Mouse (Mus musculus): ENCODE measurements at regions not wholly inside any gene's neighbourhood (a gene's known extent, or its start where the extent isn't known, plus 50 kb on each side); places are given as distances from the start of the nearest gene placed in this dataset.

DNA sequence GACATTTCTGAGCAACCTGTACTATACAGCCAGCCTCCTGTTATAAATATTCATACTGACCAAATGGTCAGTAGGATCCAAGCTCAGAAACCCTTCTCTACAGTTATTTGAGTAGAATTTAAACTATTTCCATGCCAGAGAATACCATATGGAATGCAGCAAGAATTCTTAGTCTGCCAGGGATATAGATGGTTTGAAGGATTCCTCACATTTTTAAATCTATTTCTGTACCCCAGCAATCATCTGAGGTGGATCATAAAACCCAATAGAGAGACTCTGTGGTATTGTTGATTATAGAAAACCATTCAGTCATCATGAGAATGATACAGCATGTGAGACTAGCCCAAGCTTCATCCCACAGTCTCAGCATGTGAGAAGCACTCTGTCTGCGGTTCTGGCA lies 67.6 kb upstream of the Sstr4 start:
- in situ Hi-C loops (cut with MboI; ENCODE audit: low pct_unique_long_range_greater_than_20kb) = no loop called here
- POLR2A ChIA-PET = no interaction called here
- CTCF ChIA-PET = no interaction called here
- H3K27me3 ChIP-seq = no peaks in the 10 kb centered on the region
- TF ChIP-seq CTCF (IDR thresholded peaks at IDR 0.05) = no peak
- DNase-seq (ENCODE audit: low read depth, low spot score) (no peak), ATAC-seq (no peak)

DNA sequence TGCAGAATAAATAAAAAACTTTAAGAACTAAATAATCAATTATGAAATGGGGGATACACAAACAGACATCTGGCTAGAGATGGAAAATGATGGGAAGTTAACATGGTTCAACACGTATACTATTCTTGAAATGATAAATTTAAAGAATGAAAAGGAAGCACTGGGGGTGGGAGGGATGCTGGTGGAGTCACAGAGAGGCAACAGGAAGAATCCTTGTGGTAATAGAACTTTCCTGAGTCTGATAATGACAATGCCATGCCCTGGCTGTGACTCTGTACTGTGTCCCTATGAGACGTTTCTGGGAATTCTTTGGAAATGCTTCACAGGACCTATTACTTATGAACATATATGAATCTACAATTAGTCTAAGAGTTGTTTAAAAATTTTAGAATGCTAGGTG lies 64.8 kb upstream of the Sstr4 start:
- POLR2A ChIA-PET = no interaction called here
- CTCF ChIA-PET = no interaction called here
- TF ChIP-seq CTCF (IDR thresholded peaks at IDR 0.05) = no peak
- no peak for ATAC-seq
- H3K27me3 ChIP-seq = no peaks in the 10 kb centered on the region
- in situ Hi-C loops (cut with MboI; ENCODE audit: low pct_unique_long_range_greater_than_20kb) = no loop called here
- DNase-seq (ENCODE audit: low read depth, low spot score) = no peak

GRCm38 (mm10) chr2:148334555-148334954 lies 60.6 kb upstream of the Sstr4 start:
- ChIA-PET CTCF (interaction anchor here (1.4 kb wide), 2 partner anchors 9 to 211 kb away, joined by 3 read pairs; no protein-coding TSS in a partner anchor), POLR2A (no interaction called here)
- ATAC-seq = no peak
- no peak for TF ChIP-seq CTCF (IDR thresholded peaks at IDR 0.05)
- DNase-seq (ENCODE audit: low read depth, low spot score) = no peak
- in situ Hi-C loops (cut with MboI; ENCODE audit: low pct_unique_long_range_greater_than_20kb) = no loop called here
- H3K27me3 ChIP-seq = no peaks in the 10 kb centered on the region

DNA sequence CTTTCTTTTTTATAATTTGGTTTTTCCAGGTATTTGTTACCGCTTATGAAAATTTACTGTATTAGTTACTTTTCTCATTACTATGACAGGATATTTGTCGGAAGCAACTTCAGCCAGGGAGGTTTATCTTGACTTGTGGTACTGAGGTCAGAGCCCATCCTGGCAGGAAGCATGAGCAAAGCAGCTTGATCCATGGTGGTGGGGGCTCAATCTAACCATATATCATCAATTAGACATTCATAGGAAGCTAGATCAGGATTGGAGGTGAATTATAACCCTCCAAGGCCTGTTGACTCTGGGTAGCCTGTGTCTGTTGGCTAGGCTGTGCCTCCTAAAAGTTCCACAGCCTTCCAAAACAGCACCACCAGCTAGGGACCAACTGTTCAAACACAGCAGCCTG lies 58.5 kb upstream of the Sstr4 start:
- DNase-seq (ENCODE audit: low read depth, low spot score) = no peak
- CTCF ChIA-PET = no interaction called here
- POLR2A ChIA-PET = no interaction called here
- TF ChIP-seq CTCF (IDR thresholded peaks at IDR 0.05) = no peak
- no peak for ATAC-seq
- in situ Hi-C loops (cut with MboI; ENCODE audit: low pct_unique_long_range_greater_than_20kb) = no loop called here
- H3K27me3 ChIP-seq = no peaks in the 10 kb centered on the region

GRCm38 (mm10) chr2:148338308-148338768 lies 56.8 kb upstream of the Sstr4 start:
- ATAC-seq = no peak
- POLR2A ChIA-PET = no interaction called here
- in situ Hi-C loops (cut with MboI; ENCODE audit: low pct_unique_long_range_greater_than_20kb) = no loop called here

DNA sequence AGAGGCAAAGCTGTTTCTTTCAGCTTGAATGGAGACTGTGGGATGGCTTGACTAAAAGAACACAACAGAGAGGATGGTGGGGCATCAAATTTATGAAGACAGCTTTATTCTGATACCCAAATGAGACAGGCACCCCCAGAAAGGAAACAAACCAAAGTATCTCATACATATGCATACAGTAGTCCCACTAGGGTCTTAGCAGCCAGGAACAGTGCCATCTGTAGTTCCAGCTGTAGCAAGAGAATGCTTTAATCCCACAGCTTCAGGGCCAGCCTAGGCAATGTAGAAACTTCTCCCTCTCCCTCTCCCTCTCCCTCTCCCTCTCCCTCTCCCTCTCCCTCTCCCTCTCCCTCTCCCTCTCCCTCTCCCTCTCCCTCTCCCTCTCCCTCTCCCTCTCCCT lies 56.2 kb upstream of the Sstr4 start:
- no peak for DNase-seq (ENCODE audit: low read depth, low spot score)
- CTCF ChIA-PET = no interaction called here
- ATAC-seq = no peak
- TF ChIP-seq CTCF (IDR thresholded peaks at IDR 0.05) = no peak
- in situ Hi-C loops (cut with MboI; ENCODE audit: low pct_unique_long_range_greater_than_20kb) = no loop called here
- H3K27me3 ChIP-seq = no peaks in the 10 kb centered on the region
- POLR2A ChIA-PET = no interaction called here

More at GRCm38 (mm10) chr2:148338308-148338768, 56.8 kb upstream of the Sstr4 start:
- CTCF ChIA-PET = no interaction called here
- no peaks in the 10 kb centered on the region for H3K27me3 ChIP-seq
- no peak for DNase-seq (ENCODE audit: low read depth, low spot score)
- TF ChIP-seq CTCF (IDR thresholded peaks at IDR 0.05) = no peak

- no peak for TF ChIP-seq CTCF (IDR thresholded peaks at IDR 0.05)
- in situ Hi-C loops (cut with MboI; ENCODE audit: low pct_unique_long_range_greater_than_20kb) = no loop called here
- ChIA-PET CTCF (no interaction called here), POLR2A (no interaction called here)
- H3K27me3 ChIP-seq = no peaks in the 10 kb centered on the region
- DNase-seq (ENCODE audit: low read depth, low spot score) (no peak), ATAC-seq (no peak)
These were observed 51.0 kb upstream of the Sstr4 start for GRCm38 (mm10) chr2:148344193-148344592.

All from Patski (cell line).